Comparison of ENCODE assay signal across 7 mouse cellular contexts in genomic region chr9:77655935-77656288, GRCm38 (mm10). TPM values are rescaled to one million over a fixed set of nuclear protein-coding genes. Genes with fewer than 3 reads are reported as not detected.
DNase-seq lines count a peak whose midpoint lies in the region; ATAC-seq and TF ChIP-seq lines count a peak whose summit lies in the region.

No protein-coding gene starts in this region.

- peak; percentile 31 to 61 (median 41); a peak in 5 of 6 replicates for TF ChIP-seq CTCF in MEL (IDR thresholded peaks at IDR 0.05 in 2 of 3, conservative IDR thresholded peaks at IDR 0.05 in 1 of 3; ENCODE audit: control insufficient read depth in 1 of 3, insufficient read depth in 1 of 3, low read depth in 2 of 3, low read length in 3 of 3, poor library complexity in 1 of 3, severe bottlenecking in 1 of 3)
- peak; percentile 67; the same call in 1 of the 2 replicates for TF ChIP-seq CTCF in brain, embryonic 14.5 days (IDR thresholded peaks at IDR 0.05; ENCODE audit: borderline replicate concordance, extremely low read depth, insufficient read depth, insufficient read length)

- DNase-seq in MEL (ENCODE audit: low read depth, low spot score), result peak; percentile 65
- DNase-seq in brain, embryonic 14.5 days (ENCODE audit: low read depth), result peak; percentile 90
- peak; percentile 39 for DNase-seq in fibroblast of lung, adult 2 months (ENCODE audit: low read depth)
- DNase-seq in layer of hippocampus, postnatal 36 days, result peak; percentile 9 to 24
- peak; percentile 62 for DNase-seq in lung, postnatal 25 days (ENCODE audit: low spot score)
- peak; percentile 40 for DNase-seq in retina, postnatal 7 days (ENCODE audit: low read depth, low spot score)

- H3K36me3 ChIP-seq in MEL (ENCODE audit: control insufficient read depth in 1 of 2, insufficient read depth in 2 of 2, low read length in 2 of 2), result no peaks in the 10 kb centered on the region
- no peaks in the 10 kb centered on the region for H3K36me3 ChIP-seq in hindbrain, embryonic 12.5 days

- no peak overlapping the region for H3K9ac ChIP-seq in MEL (ENCODE audit: control insufficient read depth, low read depth, low read length, poor library complexity, severe bottlenecking)
- no peak overlapping the region; the same call in 1 of the 2 replicates for H3K9ac ChIP-seq in hindbrain, embryonic 12.5 days

- peak overlapping the region; percentile 100 for H3K4me2 ChIP-seq in hindbrain, embryonic 12.5 days (replicated peaks)

- no peaks in the 10 kb centered on the region for H3K9me3 ChIP-seq in MEL (replicated peaks; ENCODE audit: insufficient read depth, low read length)
- no peaks in the 10 kb centered on the region for H3K9me3 ChIP-seq in hindbrain, embryonic 12.5 days (replicated peaks)

- no peaks in the 10 kb centered on the region for H3K79me2 ChIP-seq in MEL (ENCODE audit: control insufficient read depth, insufficient read depth, low read length, poor library complexity)

- no peak for TF ChIP-seq POLR2A in MEL (IDR thresholded peaks at IDR 0.05; ENCODE audit: control insufficient read depth in 1 of 2, insufficient read depth in 1 of 2, low read depth in 1 of 2, low read length in 2 of 2, poor library complexity in 1 of 2)
- TF ChIP-seq POLR2A in brain, embryonic 14.5 days (IDR thresholded peaks at IDR 0.05; ENCODE audit: borderline replicate concordance, extremely low read depth, insufficient read depth, insufficient read length, poor library complexity, severe bottlenecking), result no peak

- no peaks in the 10 kb centered on the region; a peak in 1 of 4 replicates for H3K27me3 ChIP-seq in MEL (ENCODE audit: control insufficient read depth in 1 of 2, insufficient read depth in 2 of 2, low read length in 2 of 2)
- peaks cover 10% of the 10 kb centered on the region for H3K27me3 ChIP-seq in hindbrain, embryonic 12.5 days

- TF ChIP-seq EP300 in MEL (IDR thresholded peaks at IDR 0.05; ENCODE audit: low read depth in 1 of 2, low read length in 2 of 2), result no peak

- TF ChIP-seq RAD21 in MEL (IDR thresholded peaks at IDR 0.05; ENCODE audit: low read depth, low read length), result peak; percentile 53

- no peak overlapping the region for H3K4me3 ChIP-seq in MEL (ENCODE audit: control insufficient read depth in 1 of 2, insufficient read depth in 1 of 2, low read depth in 2 of 2, low read length in 2 of 2)
- H3K4me3 ChIP-seq in hindbrain, embryonic 12.5 days, result peak overlapping the region; percentile 70

- H3K27ac ChIP-seq in MEL (ENCODE audit: control insufficient read depth, low read depth, low read length), result no peak overlapping the region
- no peak overlapping the region for H3K27ac ChIP-seq in hindbrain, embryonic 12.5 days

- WGBS in hindbrain, embryonic 12.5 days, result under 1% methylated on average over 7 of the region's 7 CpGs

- no peaks in the 10 kb centered on the region for H3K4me1 ChIP-seq in MEL (ENCODE audit: control insufficient read depth in 1 of 2, insufficient read depth in 2 of 2, low read length in 2 of 2)
- H3K4me1 ChIP-seq in hindbrain, embryonic 12.5 days, result peaks cover 6% of the 10 kb centered on the region; the same call in 1 of the 2 replicates

- peak; percentile 66 for ATAC-seq in hindbrain, embryonic 12.5 days (ENCODE audit: low FRiP score)

TF ChIP-seq in MEL, 35 proteins besides CTCF, POLR2A, EP300 and RAD21:
- peak; percentile 69 for TF ChIP-seq SMC3 (IDR thresholded peaks at IDR 0.05; ENCODE audit: low read depth, low read length)
- TF ChIP-seq NELFE (IDR thresholded peaks at IDR 0.05; ENCODE audit: low read depth, low read length), result no peak
- TF ChIP-seq ZNF384 (IDR thresholded peaks at IDR 0.05; ENCODE audit: low read depth, low read length), result peak; percentile 81
- TF ChIP-seq MYC (IDR thresholded peaks at IDR 0.05; ENCODE audit: low read depth, low read length), result no peak
- 0 out of 2 replicates have a peak, but pooled peaks have one; percentile 25 for TF ChIP-seq ZC3H11A (IDR thresholded peaks at IDR 0.05; ENCODE audit: low read depth, low read length)
- no peak for TF ChIP-seq TAL1 (IDR thresholded peaks at IDR 0.05; ENCODE audit: low read length)

RNA-seq across cellular contexts. Expression of gene Klhl31, which starts 19.6 kb away (rescaled TPM):
- total RNA-seq in MEL (2012; rRNA removed), result not detected in 2 replicates
- not detected for polyA plus RNA-seq in MEL (2012; ENCODE audit: insufficient read depth in 1 of 2, insufficient read length in 2 of 2, low read depth in 1 of 2, low replicate concordance in 2 of 2, missing spikeins in 1 of 2)
- polyA plus RNA-seq in brain, embryonic 14.5 days (2012; rRNA removed), result 0.06 and 0.12 TPM in 2 replicates
- polyA plus RNA-seq in hindbrain, embryonic 12.5 days (2016; fragmentation: Nextera tagmentation; extraction: Ambion mirVana), result 0.94 and 2.5 TPM in 2 replicates
- total RNA-seq in layer of hippocampus, postnatal 36 days (2021), result under 1 TPM in 1 of 2 experiments, not detected in 1; 0.10 TPM

Comparison
In these comparisons a context has a peak if more than half of its experiments do, and no peak if none do; other contexts are left out.
1. DNase-seq: peak in every context shown above with its lines; median percentile 90 in brain, embryonic 14.5 days; 65 in MEL; 62 in lung, postnatal 25 days; 40 in retina, postnatal 7 days; 39 in fibroblast of lung, adult 2 months; 16 in layer of hippocampus, postnatal 36 days.